Mouse (Mus musculus) T-helper 2 cell (primary cell): ENCODE measurements around the gene Srbd1.

Experiments
- in situ Hi-C: fragments of 300-600 bp; cut with MboI, MseI; formaldehyde crosslinking; loops from one replicate; pipeline ENCODE4 v1.15.1; 2025; ENCODE audit warnings: high pct_unique_total_duplicates

Gene Srbd1

DNA sequence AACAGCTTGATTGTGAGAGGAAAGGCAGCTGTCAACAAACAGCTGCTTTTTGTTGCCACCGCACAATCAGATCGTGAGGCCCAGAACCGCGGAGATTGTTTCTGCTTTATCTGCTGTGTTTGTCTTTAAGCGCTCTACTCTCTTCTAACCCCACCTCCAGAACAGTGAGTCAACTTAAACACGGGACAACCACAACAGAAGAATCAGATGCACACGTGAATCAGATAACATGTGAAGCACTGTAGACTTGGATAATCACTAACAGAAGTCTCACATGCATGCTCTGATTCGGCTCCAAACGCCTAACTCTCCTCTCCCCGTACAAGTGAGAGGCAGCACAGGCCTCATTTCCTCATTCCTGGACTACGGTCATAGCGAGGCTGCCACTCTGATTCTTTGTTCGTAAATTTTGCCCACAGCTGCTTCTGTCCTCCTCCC, 106.7 kb downstream of the Srbd1 start:
- in situ Hi-C loops: loop anchor here (10.0 kb wide), 1 partner anchor 1377 kb away; no protein-coding TSS in a partner anchor

DNA sequence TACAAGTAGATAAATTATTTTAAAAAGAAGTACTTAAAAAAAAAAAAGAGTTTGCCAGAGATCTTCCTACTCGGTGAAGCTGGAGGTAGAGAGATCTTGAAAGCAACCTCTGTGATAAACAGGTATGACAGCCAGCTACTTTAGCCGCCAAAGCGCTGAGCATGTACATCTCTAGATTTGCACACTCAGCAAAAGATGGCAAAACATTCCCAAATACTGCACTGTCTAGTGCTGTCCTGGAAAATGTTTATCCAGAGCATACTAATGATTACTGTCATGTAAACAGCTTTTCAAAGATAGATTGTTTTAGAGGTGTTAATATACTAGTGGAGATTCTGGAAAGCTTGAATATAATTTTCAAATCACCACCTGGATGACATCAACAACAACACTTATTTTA, 109.4 kb downstream of the Srbd1 start:
- in situ Hi-C loops: loop anchor here (10.0 kb wide), 1 partner anchor 1379 kb away; no protein-coding TSS in a partner anchor

DNA sequence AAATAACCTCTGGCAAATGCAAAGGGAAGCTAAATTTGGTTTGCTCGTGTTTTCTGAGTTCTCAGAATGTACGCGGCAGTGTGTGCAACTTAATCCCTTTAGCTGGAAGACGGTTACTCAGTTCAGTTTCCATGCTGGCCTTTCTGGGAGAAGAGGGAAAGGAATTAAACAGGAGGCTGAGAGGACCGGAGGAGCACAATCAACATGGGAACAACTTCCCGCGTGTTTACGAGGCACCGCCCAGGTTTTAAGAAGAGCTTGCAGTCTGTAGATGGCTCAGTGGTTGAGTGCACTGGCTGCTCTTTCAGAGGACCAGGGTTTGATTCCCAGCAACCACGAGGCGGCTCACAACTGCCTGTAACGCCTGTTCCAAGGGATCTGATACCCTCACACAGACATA, 109.8 kb downstream of the Srbd1 start:
- in situ Hi-C loops: loop anchor here (10.0 kb wide), 1 partner anchor 1380 kb away; no protein-coding TSS in a partner anchor

DNA sequence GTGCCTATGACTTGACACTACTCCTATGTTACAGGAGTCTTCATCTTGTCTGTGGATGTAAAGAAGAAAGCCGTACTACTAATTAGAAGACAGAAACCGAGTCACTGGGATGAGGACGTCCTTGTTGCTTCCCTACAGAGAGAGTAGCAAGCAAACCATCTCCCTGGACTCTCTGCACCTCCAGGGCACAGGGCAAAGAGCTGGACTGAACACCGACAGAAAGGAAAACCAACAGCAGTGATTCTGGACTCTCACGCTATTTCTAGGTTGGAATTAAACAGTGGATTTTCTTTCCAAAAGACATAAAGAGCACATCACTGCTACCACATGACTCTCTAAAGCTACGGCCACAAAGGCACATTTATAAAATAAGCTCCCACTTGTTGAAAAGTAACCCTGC, 110.3 kb downstream of the Srbd1 start:
- in situ Hi-C loops: loop anchor here (10.0 kb wide), 1 partner anchor 1380 kb away; no protein-coding TSS in a partner anchor

DNA sequence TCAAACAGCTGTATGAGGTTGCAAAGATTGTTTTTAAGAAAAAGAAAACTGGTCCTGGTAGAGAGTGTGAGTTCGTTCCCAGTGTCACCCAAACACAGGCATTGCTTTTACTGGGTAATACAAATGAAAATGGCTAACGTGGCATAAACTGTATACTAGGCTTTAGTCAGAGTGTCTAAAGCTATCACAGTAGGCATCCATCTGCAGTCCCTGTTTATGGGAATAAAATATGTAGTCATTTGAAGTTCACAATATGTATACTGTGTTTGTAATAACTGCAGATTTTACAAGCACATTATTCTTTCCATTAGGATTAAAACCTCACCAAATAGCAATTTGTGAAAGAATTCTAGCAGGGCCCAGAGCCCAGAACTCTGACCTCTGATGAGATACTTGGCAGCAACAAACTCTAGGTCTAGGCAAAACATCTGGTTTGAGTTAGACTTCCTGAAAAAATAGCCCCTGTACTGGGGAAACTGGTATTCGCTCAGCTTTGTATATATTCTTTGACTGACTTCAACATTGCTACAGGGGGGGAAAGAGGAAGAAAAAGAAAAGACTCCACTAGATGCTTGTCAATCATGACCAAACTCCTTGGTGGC, 112.8 kb downstream of the Srbd1 start:
- in situ Hi-C loops: loop anchor here (10.0 kb wide), 1 partner anchor 1383 kb away; no protein-coding TSS in a partner anchor

DNA sequence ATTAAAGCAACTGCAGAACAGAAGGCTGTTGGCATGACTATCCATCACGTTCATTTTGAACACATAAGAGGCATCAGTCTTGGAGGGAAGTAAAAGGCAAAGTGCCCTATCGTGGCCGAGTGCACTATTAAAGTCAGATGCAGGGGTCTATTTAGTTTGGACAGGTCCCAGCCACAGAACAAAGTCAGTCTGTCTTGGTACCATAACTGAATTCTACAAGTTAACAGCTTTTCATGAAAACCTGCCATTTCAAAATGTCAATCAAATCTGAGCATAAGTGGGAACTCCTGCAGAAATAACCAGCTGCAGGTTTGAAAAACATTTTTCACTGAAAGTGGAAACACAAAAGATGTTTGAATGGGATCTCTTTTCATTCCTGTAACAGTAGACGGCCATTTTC, 115.0 kb downstream of the Srbd1 start:
- in situ Hi-C loops: loop anchor here (10.0 kb wide), 1 partner anchor 1385 kb away; no protein-coding TSS in a partner anchor

DNA sequence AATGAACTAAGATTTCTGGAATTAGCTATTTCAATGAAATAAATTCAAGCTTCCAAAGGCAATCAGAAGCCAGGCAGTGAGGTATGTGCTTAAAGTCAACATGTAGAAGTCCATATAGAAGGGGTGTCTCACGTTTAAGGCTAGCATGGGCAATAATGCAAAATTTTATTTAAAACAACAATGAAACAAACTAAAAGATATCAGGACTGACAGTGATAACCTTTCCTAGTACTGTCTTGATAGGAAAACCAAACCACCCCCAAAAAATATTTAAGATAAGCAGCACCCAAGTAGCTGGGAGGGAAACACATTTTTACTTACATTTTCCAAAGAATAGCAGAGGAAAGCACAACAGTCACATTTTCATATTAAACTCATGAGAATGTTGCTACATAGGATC, 115.8 kb downstream of the Srbd1 start:
- in situ Hi-C loops: no loop called here

DNA sequence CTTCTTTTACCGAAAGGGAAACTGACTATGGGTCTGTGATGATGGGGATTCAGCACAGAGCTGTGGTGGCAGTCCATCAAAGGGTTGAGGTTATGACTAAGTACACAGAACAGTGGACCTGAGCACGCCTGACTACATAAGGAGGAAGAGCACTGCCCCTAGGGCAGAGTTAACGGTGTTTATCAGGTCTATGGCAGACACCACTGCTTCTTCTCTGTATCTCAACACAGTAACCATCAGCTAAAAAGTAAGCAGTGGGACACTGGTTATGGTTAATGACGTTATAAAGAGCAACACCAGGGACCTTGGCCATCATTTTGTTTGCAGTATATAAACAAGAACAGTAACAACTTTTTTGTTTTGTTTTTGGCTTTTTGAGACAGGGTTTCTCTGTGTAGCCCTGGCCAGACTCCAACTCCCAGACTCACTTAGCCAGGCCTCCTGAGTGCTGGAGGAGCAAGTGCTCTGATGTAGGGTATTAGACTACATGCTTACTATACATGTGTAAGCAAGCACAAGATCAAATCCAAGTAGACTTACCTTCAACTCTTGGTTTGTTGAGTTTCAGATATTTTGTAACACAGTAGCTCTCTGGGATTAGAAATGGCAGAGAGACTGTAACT, 117.3 kb downstream of the Srbd1 start:
- in situ Hi-C loops: no loop called here

DNA sequence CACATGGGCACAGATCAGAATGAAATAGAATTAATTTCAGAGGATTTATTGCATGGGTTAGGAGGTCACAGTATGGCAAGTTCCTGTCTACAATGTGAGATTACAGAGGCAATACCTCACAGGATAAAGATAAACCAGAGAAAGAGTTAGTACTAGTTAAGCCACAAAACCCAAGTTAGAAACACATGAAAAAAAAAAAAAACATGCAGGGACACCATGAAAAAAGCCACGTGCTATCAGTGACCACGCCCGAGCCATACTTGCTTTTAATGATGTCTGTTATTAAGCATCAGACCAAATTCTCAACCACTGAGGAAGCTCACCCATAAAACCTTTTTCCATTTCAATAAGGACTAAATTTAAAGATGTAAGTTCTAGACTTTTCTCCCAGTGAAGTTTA, 120.4 kb downstream of the Srbd1 start:
- in situ Hi-C loops: no loop called here

DNA sequence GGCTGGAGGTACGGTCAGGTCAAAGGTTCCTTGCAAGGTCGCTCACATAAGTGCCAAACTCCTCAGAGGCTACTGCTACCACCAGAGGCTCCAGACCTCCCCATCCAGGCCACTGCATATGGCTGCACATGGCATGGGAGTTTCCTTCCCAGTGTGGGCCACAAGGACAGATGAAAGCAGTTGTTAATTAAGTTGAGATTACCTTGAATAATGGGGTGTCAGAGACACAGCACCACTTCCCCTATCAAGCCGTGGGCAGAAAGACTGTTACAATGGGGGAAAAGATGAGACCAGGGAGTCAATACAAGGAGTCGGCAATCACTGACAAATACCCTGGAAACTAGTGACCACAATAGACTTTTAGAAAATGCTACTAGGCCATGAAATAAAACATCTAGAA, 122.6 kb downstream of the Srbd1 start:
- in situ Hi-C loops: no loop called here

DNA sequence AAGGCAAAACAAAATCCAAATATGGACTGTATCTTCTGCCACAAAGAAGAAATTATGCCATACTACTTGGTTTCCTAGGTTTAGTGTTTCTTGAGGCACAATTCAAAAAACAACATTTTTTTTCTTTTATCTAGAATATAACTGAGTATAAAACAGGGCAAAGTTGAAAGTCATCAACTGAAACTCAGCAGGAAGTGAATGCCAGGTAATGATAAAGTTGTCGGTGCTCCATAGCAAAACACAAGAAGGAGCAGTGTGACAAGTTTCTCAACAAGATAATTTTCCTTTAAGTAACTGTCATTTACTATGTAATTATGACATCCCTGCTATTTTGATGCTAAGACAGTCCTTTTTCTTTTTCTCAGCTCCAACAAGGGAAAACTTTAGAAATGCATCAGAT, 123.2 kb downstream of the Srbd1 start:
- in situ Hi-C loops: no loop called here

DNA sequence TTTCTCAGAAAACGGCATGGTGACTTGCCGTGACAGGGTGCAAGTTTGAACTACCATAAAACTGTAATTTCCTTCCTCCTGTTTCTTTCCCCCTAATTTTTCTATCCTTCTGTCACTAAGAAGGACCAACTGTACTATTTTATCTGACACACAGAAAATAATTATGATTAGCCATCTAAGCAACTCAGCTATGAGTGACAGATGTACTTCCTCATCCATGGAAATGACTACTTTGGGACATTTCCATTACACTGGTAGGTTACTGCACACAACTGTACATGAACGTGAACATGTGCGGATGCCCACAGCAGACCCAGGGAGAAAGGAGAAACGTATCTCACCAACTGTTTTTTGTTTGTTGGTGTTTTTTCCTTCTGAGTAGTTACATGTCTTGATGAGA, 123.7 kb downstream of the Srbd1 start:
- in situ Hi-C loops: no loop called here

DNA sequence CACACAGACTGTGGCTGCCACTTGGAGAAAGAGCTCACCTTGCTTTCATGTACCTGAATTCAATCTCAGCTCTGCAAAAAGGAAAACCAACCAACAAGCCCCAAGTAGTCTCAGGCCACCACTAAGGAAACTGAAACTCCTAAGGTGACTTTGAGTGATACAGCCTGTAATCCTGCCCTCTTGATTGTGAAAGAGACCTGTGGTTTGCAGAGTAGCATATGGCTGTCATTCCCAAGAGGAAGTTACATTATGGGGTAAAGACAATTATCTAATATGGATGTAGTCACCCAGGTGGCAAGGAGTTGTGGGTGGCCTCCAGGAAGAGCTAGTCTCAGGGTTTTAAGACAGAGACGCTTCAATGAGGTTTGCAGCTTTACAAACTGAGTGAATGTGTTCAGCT, 125.2 kb downstream of the Srbd1 start:
- in situ Hi-C loops: no loop called here

DNA sequence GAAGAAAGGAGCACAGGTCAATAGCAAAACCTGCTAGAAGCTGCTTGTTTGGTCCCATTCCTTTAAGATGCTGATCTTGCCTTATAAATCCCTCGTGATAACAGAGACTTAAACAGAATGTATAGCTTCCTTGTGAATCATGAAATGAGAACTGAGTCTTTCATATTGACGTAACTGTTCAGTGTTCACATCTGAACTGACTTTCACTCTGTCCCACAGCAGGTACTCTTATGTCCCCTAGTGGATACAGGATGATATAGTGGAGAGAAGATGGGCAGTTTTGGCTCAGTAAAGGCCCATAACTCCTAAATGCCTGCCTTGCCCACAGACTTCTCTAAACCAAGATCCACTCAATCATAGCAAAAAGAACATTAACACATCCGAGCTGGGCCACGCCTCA, 130.7 kb downstream of the Srbd1 start:
- in situ Hi-C loops: no loop called here

DNA sequence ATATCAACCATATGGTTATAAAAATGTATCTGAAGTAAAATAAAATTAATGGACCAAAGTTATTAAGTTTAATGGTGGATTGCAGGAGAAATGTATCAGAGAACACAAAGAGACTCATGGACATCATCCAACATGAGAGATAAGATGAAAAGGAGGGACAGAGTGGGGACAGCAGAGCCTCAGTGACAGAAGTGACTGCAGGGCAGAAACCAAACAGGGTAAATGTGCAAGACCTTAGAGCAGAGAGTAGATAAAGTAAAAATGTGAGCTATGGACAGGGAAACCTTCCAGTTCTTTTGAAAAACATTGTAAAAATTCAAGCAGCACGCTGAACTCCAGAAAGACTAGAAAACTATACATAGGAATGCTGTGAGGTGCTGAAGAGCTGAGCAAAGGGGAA, 132.4 kb downstream of the Srbd1 start:
- in situ Hi-C loops: no loop called here

DNA sequence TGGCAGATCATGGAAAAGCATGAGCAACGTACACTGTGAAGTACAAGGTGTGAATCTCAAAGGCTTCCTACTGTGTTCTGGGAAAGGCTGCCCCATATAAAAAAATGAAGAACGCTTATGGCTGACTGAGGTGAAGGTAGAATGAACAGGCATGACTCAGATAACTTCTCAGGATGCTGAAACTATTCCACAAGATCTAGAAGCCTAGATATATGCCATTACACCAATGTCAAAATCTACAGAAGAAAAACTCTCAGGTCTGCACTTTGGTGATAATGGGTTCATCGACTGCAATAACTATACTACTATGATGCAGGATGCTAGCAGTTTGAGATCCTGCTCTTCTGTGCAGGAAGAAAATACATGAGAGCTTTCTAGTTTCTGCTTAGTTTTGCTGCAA, 133.1 kb downstream of the Srbd1 start:
- in situ Hi-C loops: no loop called here

DNA sequence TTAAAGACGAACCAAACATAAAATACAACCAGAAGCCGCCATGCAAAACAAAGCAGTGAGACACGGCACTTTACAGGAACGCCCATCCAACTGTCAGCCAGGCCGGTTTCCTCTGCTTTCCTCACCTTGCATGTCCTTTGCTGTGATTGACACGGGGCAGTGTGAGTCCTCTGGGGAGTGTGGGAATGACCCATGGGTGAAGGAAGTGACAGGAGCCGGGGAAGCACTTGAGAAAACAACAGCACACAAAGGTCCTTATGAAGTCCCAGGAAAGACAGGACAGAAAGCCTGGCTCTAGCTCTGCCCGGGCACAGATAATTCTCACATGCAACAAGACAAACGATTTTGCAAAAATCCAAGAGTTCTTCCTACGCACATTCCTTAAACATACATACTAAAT, 136.6 kb downstream of the Srbd1 start:
- in situ Hi-C loops: no loop called here

DNA sequence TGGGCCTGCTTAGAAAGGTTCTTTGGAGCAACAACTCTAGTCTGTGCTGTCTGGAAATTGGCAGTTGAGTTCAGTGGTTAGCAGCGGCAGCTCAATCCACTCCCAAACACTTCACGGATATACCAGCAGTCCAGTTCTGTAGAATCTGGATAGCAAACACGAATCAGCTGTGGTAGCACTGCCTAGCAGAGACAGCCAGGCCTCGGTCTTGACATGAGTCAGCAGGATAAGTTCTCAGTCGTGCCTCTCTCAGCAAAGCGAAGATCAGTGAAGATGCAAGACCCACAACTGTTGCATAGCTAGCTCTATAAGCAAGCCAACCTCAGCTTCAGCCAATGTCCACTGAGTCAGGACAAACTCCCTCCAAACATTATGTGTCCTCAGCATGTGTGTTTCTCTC, 142.9 kb downstream of the Srbd1 start:
- in situ Hi-C loops: no loop called here

DNA sequence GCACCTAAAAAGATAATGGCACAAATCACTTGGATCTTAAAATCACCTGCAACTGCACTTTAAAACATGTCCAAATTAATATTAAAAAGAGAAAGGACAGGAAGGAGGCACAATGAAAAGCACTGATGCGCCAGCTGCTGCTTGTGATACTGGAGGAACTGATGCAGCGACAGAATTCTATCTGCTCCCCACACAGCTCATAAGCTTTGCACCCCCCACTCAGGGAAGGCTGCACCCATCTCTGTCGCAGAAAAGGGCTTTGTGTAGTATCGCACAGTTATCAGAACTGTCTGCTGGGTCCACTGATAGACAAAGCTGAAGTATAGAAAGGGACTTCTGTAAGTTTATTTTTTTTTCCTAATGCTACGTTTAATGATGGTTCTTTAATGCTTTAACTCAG, 143.3 kb downstream of the Srbd1 start:
- in situ Hi-C loops: no loop called here

DNA sequence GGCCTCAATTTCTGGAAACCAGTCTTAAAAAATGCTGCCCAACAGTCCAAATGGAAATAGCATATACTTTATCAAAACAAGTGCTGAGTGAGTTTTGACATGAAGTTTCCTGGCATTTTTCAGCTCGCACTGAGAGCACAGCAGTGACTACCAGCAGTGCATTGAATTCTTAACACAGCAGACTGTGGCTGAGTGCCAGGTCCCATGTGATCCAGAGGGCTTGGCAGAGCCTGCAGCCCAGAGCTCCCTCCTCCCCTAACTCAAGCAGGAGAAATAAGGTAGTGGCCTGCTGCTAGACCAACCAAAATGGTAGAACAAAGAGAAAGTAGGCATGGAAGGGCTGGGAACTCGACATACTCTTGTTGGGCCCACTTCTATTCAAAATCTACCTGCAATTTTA, 149.2 kb downstream of the Srbd1 start:
- in situ Hi-C loops: no loop called here

DNA sequence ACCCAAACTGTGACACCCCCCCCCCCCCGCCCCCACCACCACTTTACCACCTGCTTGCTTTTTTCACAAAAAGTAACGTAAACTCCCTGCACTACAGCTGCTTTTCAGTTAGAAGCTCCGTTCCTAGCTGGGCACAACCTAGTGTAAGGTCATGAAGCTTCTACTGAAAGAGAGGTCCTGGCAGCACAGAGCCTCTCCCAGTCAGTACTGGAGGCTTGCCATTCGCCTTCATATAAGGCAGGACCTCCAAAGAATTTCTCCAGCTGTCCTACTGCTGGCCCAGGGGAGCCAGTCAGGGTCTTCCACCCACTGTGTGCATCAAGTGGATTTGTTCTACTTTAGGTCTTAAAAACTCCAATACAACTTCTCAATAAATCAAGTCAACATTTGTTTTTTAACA, 149.9 kb downstream of the Srbd1 start:
- in situ Hi-C loops: no loop called here

DNA sequence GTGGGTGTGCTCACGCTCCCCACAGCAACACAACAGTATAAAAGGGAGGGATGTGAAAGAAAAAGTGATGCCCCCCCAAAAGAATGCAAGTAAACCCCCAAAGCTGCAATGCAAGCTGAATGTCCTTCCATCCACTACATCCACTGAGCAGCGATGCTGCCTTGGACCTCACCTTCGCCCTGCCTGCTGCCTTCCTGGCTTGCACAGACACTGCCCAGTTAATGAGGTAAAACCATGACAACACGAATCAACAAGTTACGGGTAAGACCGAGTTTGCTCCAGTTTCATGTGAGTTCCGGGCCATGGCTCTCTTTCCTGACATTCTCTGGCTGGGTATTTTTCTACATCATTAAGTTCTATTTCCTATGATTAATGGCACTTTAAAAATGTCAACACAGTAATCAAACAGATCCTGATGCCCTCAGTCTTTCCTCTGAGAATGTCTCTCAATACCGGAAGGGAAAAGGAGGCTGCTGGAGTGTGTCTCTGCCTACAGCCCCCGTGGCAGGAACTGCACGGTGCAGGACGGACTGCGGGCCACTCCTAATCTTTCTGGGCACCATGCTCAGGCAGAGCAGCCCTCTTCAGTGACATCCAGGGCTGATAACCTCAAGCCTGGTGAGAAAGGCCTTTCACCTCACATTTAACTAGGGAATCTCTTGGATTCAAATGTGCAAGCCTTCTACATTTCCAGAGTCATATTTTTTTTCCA, 155.8 kb downstream of the Srbd1 start:
- in situ Hi-C loops: no loop called here

DNA sequence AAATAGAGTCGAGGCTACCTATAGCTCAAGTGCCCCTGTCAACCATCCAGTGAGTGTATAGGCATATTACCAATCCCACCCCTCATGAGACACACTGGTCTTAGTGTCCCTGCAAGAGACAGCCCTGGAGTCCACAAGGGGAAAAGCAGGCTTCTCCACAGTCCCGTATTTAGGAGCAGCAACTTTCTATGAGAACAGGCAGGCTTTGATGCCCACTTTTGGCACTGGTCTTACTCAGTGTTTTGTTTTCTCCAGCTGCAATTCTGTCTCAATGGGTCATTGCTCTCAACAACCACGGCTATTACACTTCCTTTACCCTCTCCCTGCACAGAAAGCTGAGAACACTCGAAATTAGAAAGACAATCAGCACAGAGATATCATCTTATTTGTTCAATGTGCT, 157.4 kb downstream of the Srbd1 start:
- in situ Hi-C loops: no loop called here
